Mouse (Mus musculus) hindbrain, embryonic 13.5 days (tissue): ENCODE data around the gene Gm42906. TPM values are rescaled to one million over a fixed set of nuclear protein-coding genes. Genes with fewer than 3 reads are reported as not detected.

Experiments
- ATAC-seq: fragments of 200-750 bp; cut with Nextera tagmentation; 2 replicates; pipeline ENCODE4 v1.8.0; 2017; ENCODE audit warnings: moderate TSS enrichment; ENCODE audit not compliant: low FRiP score
- H3K27ac ChIP-seq: fragments of 300-500 bp; sonication (generic); 2 replicates; pipeline ENCODE4 v1.5.1; 2015; ENCODE audit warnings: inconsistent platforms, mild to moderate bottlenecking, moderate library complexity
- H3K27me3 ChIP-seq: fragments of 300-500 bp; sonication (generic); 2 replicates; pipeline ENCODE4 v1.6.1; 2015; ENCODE audit warnings: mild to moderate bottlenecking, inconsistent platforms
- H3K36me3 ChIP-seq: fragments of 300-500 bp; sonication (generic); 2 replicates; pipeline ENCODE4 v1.6.1; 2015; ENCODE audit warnings: mild to moderate bottlenecking, inconsistent platforms
- H3K4me1 ChIP-seq: fragments of 300-500 bp; sonication (generic); replicated peaks from 2 replicates; pipeline ENCODE4 v1.6.1; 2015; ENCODE audit warnings: inconsistent platforms
- H3K4me2 ChIP-seq: fragments of 300-500 bp; sonication (generic); 2 replicates; pipeline ENCODE4 v1.6.1; 2015; ENCODE audit warnings: inconsistent platforms, mild to moderate bottlenecking, moderate library complexity
- H3K4me3 ChIP-seq: fragments of 300-500 bp; sonication (generic); 2 replicates; pipeline ENCODE4 v1.5.1; 2015; ENCODE audit warnings: mild to moderate bottlenecking, inconsistent platforms
- H3K9ac ChIP-seq: fragments of 300-500 bp; sonication (generic); 2 replicates; pipeline ENCODE4 v1.6.1; 2015; ENCODE audit warnings: mild to moderate bottlenecking, inconsistent platforms
- H3K9me3 ChIP-seq: fragments of 300-500 bp; sonication (generic); 2 replicates; pipeline ENCODE4 v1.6.1; 2016; ENCODE audit warnings: inconsistent platforms
- WGBS: fragments of 180-500 bp; shearing (Covaris S2); methylation state at CpG from one replicate; pipeline ENCODE4 v1.1.7; 2015; 5-methylcytosine and 5-hydroxymethylcytosine counted together
- polyA plus RNA-seq: library from polyadenylated mRNA; unstranded; fragments of >200 nt; fragmentation: Nextera tagmentation; extraction: Ambion mirVana; gene quantifications from 2 replicates; pipeline ENCODE4 v1.2.1, GENCODE M21; 2015

The Gm42906 gene
- polyA plus RNA-seq, 1 experiment from 2014 or later = not detected

GRCm38 (mm10) chr5:151275986-151276385, 152.0 kb downstream of the Gm42906 start:
- Histone ChIP-seq H3K27ac (no peak overlapping the region), H3K4me1 (no peaks in the 10 kb centered on the region), H3K9ac (no peak overlapping the region), H3K4me2 (no peak overlapping the region), H3K27me3 (no peaks in the 10 kb centered on the region), H3K9me3 (no peaks in the 10 kb centered on the region), H3K36me3 (no peaks in the 10 kb centered on the region), H3K4me3 (no peak overlapping the region)
- WGBS = 87% methylated on average over 2 of the region's 2 CpGs
- ATAC-seq = no peak

DNA sequence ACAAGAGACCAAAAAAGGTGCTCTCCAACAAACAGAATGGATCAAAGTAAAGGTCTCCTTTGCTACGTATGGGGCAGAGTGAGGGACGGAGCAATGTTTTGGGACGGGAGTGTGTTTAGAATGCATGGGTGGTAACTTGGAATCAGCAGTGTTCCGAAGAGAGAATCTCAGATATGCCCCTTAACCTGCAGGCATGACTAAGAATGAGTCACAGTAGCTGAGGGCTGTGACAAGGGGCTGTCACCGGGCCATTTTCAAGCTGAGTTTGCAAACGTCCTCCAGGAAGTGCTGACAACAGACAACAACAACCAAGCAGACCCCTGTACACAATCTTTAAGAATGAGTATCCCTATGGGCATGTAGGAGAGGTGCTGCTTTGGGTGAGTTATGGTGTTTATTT, 153.7 kb downstream of the Gm42906 start:
- H3K9me3 ChIP-seq = no peaks in the 10 kb centered on the region
- ATAC-seq = no peak

GRCm38 (mm10) chr5:151270815-151271214, 157.1 kb downstream of the Gm42906 start:
- Histone ChIP-seq H3K4me1 (no peaks in the 10 kb centered on the region), H3K9ac (no peak overlapping the region), H3K4me3 (no peak overlapping the region), H3K27ac (no peak overlapping the region), H3K9me3 (no peaks in the 10 kb centered on the region), H3K27me3 (no peaks in the 10 kb centered on the region), H3K36me3 (no peaks in the 10 kb centered on the region), H3K4me2 (no peak overlapping the region)
- no peak for ATAC-seq
- 95% methylated on average over 5 of the region's 5 CpGs for WGBS

More for the DNA sequence above, 153.7 kb downstream of the Gm42906 start:
- Histone ChIP-seq H3K4me1 (no peaks in the 10 kb centered on the region), H3K27me3 (no peaks in the 10 kb centered on the region), H3K9ac (no peak overlapping the region), H3K36me3 (no peaks in the 10 kb centered on the region), H3K4me3 (no peak overlapping the region), H3K27ac (no peak overlapping the region), H3K4me2 (no peak overlapping the region)
- WGBS = 76% methylated on average over 6 of the region's 6 CpGs

- H3K27me3 ChIP-seq = no peaks in the 10 kb centered on the region
- ATAC-seq = no peak
Measured at GRCm38 (mm10) chr5:151266896-151267634, 160.9 kb downstream of the Gm42906 start.

GRCm38 (mm10) chr5:151261558-151261957, 166.4 kb downstream of the Gm42906 start:
- Histone ChIP-seq H3K9me3 (no peaks in the 10 kb centered on the region), H3K9ac (no peak overlapping the region), H3K4me1 (no peaks in the 10 kb centered on the region), H3K27ac (no peak overlapping the region), H3K4me3 (no peak overlapping the region), H3K27me3 (no peaks in the 10 kb centered on the region), H3K4me2 (no peak overlapping the region), H3K36me3 (no peaks in the 10 kb centered on the region)
- no peak for ATAC-seq
- WGBS = 86% methylated on average over 2 of the region's 2 CpGs

More at GRCm38 (mm10) chr5:151266896-151267634, 160.9 kb downstream of the Gm42906 start:
- H3K27ac ChIP-seq = peak overlapping the region; percentile 31; the same call in 1 of the 2 replicates
- no peak overlapping the region for H3K9ac ChIP-seq
- H3K9me3 ChIP-seq = no peaks in the 10 kb centered on the region
- H3K4me2 ChIP-seq = no peak overlapping the region
- no peaks in the 10 kb centered on the region for H3K4me1 ChIP-seq
- no peak overlapping the region for H3K4me3 ChIP-seq
- no peaks in the 10 kb centered on the region for H3K36me3 ChIP-seq
- WGBS = 81% methylated on average over 14 of the region's 14 CpGs

DNA sequence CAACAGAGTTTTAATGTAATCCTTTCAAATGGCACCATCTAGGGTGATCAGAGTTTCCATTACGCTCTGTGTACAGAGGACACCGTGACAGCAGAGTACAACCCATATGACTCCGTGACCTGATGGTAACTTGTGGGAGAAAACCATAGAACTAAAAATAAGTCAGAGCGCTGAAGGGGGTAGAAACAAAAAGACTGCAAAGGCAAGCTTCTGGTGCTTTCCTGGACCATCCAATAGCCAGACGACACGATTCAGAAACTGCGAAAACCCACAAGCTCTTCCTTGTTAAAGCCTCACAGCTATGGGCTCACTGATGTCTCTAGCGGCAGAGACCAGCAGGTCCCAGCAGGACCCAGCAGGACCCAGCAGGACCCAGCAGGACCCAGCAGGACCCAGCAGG, 175.8 kb downstream of the Gm42906 start:
- ATAC-seq = no peak
- no peak overlapping the region for H3K4me3 ChIP-seq

GRCm38 (mm10) chr5:151251656-151252055, 176.3 kb downstream of the Gm42906 start:
- H3K9ac ChIP-seq = no peak overlapping the region
- no peak overlapping the region for H3K4me2 ChIP-seq
- WGBS = 90% methylated on average over 8 of the region's 8 CpGs
- peaks cover 13% of the 10 kb centered on the region for H3K4me1 ChIP-seq
- no peaks in the 10 kb centered on the region for H3K27me3 ChIP-seq
- no peak for ATAC-seq
- no peaks in the 10 kb centered on the region for H3K36me3 ChIP-seq
- no peak overlapping the region for H3K27ac ChIP-seq
- H3K4me3 ChIP-seq = no peak overlapping the region
- H3K9me3 ChIP-seq = no peaks in the 10 kb centered on the region

More for the DNA sequence above, 175.8 kb downstream of the Gm42906 start:
- no peaks in the 10 kb centered on the region for H3K27me3 ChIP-seq
- H3K9ac ChIP-seq = no peak overlapping the region
- WGBS = 54% methylated on average over 8 of the region's 8 CpGs
- H3K9me3 ChIP-seq = no peaks in the 10 kb centered on the region
- no peaks in the 10 kb centered on the region for H3K36me3 ChIP-seq
- peak overlapping the region; percentile 13; the same call in 1 of the 2 replicates for H3K4me2 ChIP-seq
- H3K4me1 ChIP-seq = peaks cover 8% of the 10 kb centered on the region
- no peak overlapping the region for H3K27ac ChIP-seq

DNA sequence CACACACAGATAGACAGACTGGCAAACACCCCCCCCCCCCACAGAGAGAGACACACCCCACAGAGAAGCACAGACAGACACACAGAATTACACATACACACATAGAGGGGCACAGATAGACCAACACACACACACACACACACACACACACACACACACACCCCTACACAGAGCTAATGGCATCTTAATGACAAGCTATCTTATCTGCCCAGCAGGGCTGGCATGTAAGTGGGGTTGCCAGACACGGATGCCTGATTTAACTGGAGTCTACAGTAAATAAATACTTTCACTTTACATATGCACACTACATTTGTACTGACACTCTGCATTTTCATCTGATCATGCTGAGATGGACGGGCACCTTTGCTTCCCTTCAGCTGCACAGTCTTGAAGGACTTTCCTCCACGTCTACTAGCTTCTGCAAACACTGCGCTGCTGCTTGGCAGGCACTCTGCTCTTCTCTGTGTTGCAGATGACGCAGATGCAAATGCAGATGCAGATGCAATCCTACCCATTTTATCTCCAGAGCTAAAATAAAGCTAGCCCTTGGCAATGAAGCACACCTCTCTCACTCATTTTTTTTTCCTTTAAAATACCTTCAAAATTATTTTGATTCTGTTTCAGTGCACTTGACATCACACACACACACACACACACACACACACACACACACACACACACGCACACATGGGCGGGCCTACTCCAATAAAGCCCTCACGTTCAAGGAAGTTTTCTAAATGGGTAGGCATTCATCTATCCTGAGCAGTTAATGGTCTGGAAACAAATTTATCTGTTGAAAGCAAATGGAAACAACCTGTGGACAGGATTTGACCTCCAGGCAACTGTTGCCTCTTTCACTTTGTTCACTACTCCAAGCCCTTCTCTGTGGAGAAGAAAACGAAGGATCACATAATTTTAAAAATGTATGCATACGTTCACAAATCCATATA, 179.0 kb downstream of the Gm42906 start:
- Histone ChIP-seq H3K9ac (no peak overlapping the region), H3K4me3 (no peak overlapping the region), H3K27ac (peak overlapping the region; percentile 60), H3K4me2 (no peak overlapping the region), H3K9me3 (no peaks in the 10 kb centered on the region), H3K27me3 (no peaks in the 10 kb centered on the region), H3K36me3 (no peaks in the 10 kb centered on the region), H3K4me1 (peaks cover 15% of the 10 kb centered on the region)
- 58% methylated on average over 10 of the region's 10 CpGs for WGBS
- ATAC-seq = peak; percentile 68; the same call in 1 of the 2 replicates

DNA sequence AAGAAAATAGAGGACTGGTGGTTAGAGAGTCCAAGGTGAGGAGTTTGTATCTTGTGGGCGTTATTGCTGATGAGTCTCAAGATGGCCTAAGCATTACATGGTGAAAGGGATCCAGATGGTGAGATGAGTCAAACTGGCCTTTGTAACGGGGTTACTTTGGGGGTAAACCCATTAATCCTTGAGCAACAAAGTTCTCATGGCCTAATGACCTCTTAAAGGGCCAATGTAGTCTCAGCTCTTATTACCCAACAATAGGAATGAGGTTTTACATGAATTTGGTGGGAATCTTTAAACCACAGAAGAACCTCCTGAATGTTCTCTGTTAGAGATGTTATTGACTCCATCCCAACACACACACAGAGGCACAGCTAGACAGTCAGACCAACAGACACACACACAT, 179.9 kb downstream of the Gm42906 start:
- H3K4me1 ChIP-seq = peaks cover 15% of the 10 kb centered on the region

GRCm38 (mm10) chr5:151247115-151247875, 180.7 kb downstream of the Gm42906 start:
- Histone ChIP-seq H3K9ac (no peak overlapping the region), H3K4me3 (no peak overlapping the region), H3K27me3 (no peaks in the 10 kb centered on the region), H3K36me3 (no peaks in the 10 kb centered on the region), H3K27ac (peak overlapping the region; percentile 60), H3K9me3 (no peaks in the 10 kb centered on the region), H3K4me2 (no peak overlapping the region), H3K4me1 (peaks cover 15% of the 10 kb centered on the region)
- ATAC-seq = no peak
- WGBS = 72% methylated on average over 11 of the region's 11 CpGs

More for the DNA sequence above, 179.9 kb downstream of the Gm42906 start:
- no peak overlapping the region for H3K9ac ChIP-seq
- 74% methylated on average over 2 of the region's 2 CpGs for WGBS
- H3K4me3 ChIP-seq = no peak overlapping the region
- H3K9me3 ChIP-seq = no peaks in the 10 kb centered on the region
- ATAC-seq = no peak
- H3K27me3 ChIP-seq = no peaks in the 10 kb centered on the region
- H3K27ac ChIP-seq = peak overlapping the region; percentile 60
- H3K36me3 ChIP-seq = no peaks in the 10 kb centered on the region
- H3K4me2 ChIP-seq = no peak overlapping the region

- Histone ChIP-seq H3K27ac (no peak overlapping the region), H3K4me1 (peaks cover 15% of the 10 kb centered on the region), H3K4me2 (no peak overlapping the region), H3K9ac (no peak overlapping the region), H3K27me3 (no peaks in the 10 kb centered on the region), H3K9me3 (no peaks in the 10 kb centered on the region), H3K36me3 (no peaks in the 10 kb centered on the region), H3K4me3 (no peak overlapping the region)
- WGBS = 87% methylated on average over 2 of the region's 2 CpGs
- ATAC-seq = no peak
Measured at GRCm38 (mm10) chr5:151246287-151246686, 181.7 kb downstream of the Gm42906 start.

GRCm38 (mm10) chr5:151245571-151245970, 182.4 kb downstream of the Gm42906 start:
- Histone ChIP-seq H3K27ac (no peak overlapping the region), H3K27me3 (no peaks in the 10 kb centered on the region), H3K9me3 (no peaks in the 10 kb centered on the region), H3K36me3 (no peaks in the 10 kb centered on the region), H3K4me2 (no peak overlapping the region), H3K9ac (no peak overlapping the region), H3K4me3 (no peak overlapping the region), H3K4me1 (peaks cover 15% of the 10 kb centered on the region)
- ATAC-seq = no peak
- WGBS = 93% methylated on average over 5 of the region's 5 CpGs
